Mouse (Mus musculus) hindbrain, postnatal 0 days (tissue): ENCODE measurements at regions not wholly inside any gene's neighbourhood (a gene's known extent, or its start where the extent isn't known, plus 50 kb on each side); places are given as distances from the start of the nearest gene placed in this dataset.

Experiments
- ATAC-seq: fragments of 200-750 bp; cut with Nextera tagmentation; 2 replicates; pipeline ENCODE4 v1.8.0; 2017; ENCODE audit warnings: mild to moderate bottlenecking, moderate TSS enrichment, moderate library complexity
- DNase-seq: peaks from one replicate; pipeline ENCODE4 v3.0.0-alpha.2; 2015; ENCODE audit warnings: low spot score
- H3K27ac ChIP-seq: fragments of 300-500 bp; sonication (generic); 2 replicates; pipeline ENCODE4 v1.5.1; 2014; ENCODE audit warnings: mild to moderate bottlenecking
- H3K27me3 ChIP-seq: fragments of 300-500 bp; sonication (generic); 2 replicates; pipeline ENCODE4 v1.6.1; 2014; ENCODE audit warnings: low read length, mixed read lengths; ENCODE audit not compliant: insufficient read depth
- H3K36me3 ChIP-seq: fragments of 300-500 bp; sonication (generic); 2 replicates; pipeline ENCODE4 v1.6.1; 2014; ENCODE audit warnings: low read length, mixed read lengths; ENCODE audit not compliant: insufficient read depth
- H3K4me1 ChIP-seq: fragments of 300-500 bp; sonication (generic); 2 replicates; pipeline ENCODE4 v1.6.1; 2014; ENCODE audit warnings: antibody characterized with exemption, low read length, mixed read lengths; ENCODE audit not compliant: insufficient read depth
- H3K4me2 ChIP-seq: fragments of 300-500 bp; sonication (generic); 2 replicates; pipeline ENCODE4 v1.6.1; 2014; ENCODE audit warnings: low read depth, mild to moderate bottlenecking, low read length, moderate library complexity, mixed read lengths
- H3K4me3 ChIP-seq: fragments of 300-500 bp; sonication (generic); 2 replicates; pipeline ENCODE4 v1.5.1; 2014; ENCODE audit warnings: low read length
- H3K9ac ChIP-seq: fragments of 300-500 bp; sonication (generic); replicated peaks from 2 replicates; pipeline ENCODE4 v1.6.1; 2014; ENCODE audit warnings: mild to moderate bottlenecking, low read length, moderate library complexity, mixed read lengths
- H3K9me3 ChIP-seq: fragments of 300-500 bp; sonication (generic); 2 replicates; pipeline ENCODE4 v1.6.1; 2016; ENCODE audit warnings: low read length, mixed read lengths
- CTCF ChIP-seq: IDR thresholded peaks from 2 replicates; pipeline ENCODE4 v1.5.1; 2016; ENCODE audit warnings: antibody characterized with exemption, control low read depth, low read depth
- WGBS: fragments of 180-500 bp; shearing (Covaris S2); extraction: QIAGEN DNeasy Blood & Tissue Kit; methylation state at CpG from one replicate; pipeline ENCODE4 v1.1.7; 2014; 5-methylcytosine and 5-hydroxymethylcytosine counted together

GRCm38 (mm10) chr16:56392843-56393242 is 84.8 kb upstream of the Abi3bp start:
- Histone ChIP-seq H3K9me3 (no peaks in the 10 kb centered on the region), H3K4me1 (no peaks in the 10 kb centered on the region), H3K27me3 (no peaks in the 10 kb centered on the region), H3K4me3 (no peak overlapping the region), H3K4me2 (no peak overlapping the region), H3K9ac (no peak overlapping the region), H3K27ac (no peak overlapping the region), H3K36me3 (no peaks in the 10 kb centered on the region)
- WGBS = 86% methylated on average over 3 of the region's 3 CpGs
- ATAC-seq (no peak), DNase-seq (no peak)
- TF ChIP-seq CTCF = no peak

GRCm38 (mm10) chr16:56396586-56396985 is 81.1 kb upstream of the Abi3bp start:
- no peak overlapping the region for H3K9ac ChIP-seq
- H3K4me2 ChIP-seq = no peak overlapping the region
- no peak for TF ChIP-seq CTCF
- no peaks in the 10 kb centered on the region for H3K9me3 ChIP-seq
- H3K4me1 ChIP-seq = no peaks in the 10 kb centered on the region
- no peak overlapping the region for H3K27ac ChIP-seq
- DNase-seq (peak; percentile 35), ATAC-seq (peak; percentile 59; the same call in 1 of the 2 replicates)
- no peak overlapping the region for H3K4me3 ChIP-seq
- H3K36me3 ChIP-seq = no peaks in the 10 kb centered on the region
- H3K27me3 ChIP-seq = no peaks in the 10 kb centered on the region
- WGBS = 41% methylated on average over 4 of the region's 4 CpGs

DNA sequence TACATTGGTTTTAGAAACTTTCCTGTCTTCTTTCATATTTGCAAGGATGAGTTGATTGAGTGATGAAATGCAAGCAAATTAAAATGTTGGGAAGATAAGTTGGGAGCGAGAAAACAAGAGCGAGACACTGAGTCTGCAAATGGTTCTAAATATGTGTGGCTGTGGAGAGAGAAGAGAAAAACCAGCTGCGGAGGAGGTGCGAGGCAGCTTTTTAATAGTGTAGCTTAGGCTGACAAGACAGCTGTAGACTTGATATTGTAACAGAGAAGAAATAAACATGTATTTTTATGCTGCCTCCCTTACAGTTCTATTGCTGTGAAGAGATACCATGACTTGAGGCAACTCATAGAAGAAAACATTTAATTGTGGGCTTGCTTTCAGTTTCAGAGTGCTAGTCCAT is 78.1 kb upstream of the Abi3bp start:
- no peak for ATAC-seq
- Histone ChIP-seq H3K4me3 (no peak overlapping the region), H3K4me1 (no peaks in the 10 kb centered on the region), H3K4me2 (no peak overlapping the region), H3K9ac (no peak overlapping the region), H3K9me3 (no peaks in the 10 kb centered on the region), H3K27ac (no peak overlapping the region), H3K27me3 (no peaks in the 10 kb centered on the region), H3K36me3 (no peaks in the 10 kb centered on the region)
- no peak for TF ChIP-seq CTCF
- 96% methylated on average over 4 of the region's 4 CpGs for WGBS
- DNase-seq = no peak

- H3K27me3 ChIP-seq = no peaks in the 10 kb centered on the region
- H3K36me3 ChIP-seq = no peaks in the 10 kb centered on the region
- H3K4me3 ChIP-seq = no peak overlapping the region
- no peak for ATAC-seq
- H3K4me1 ChIP-seq = no peaks in the 10 kb centered on the region
- no peaks in the 10 kb centered on the region for H3K9me3 ChIP-seq
- no peak overlapping the region for H3K9ac ChIP-seq
- WGBS = 52% methylated on average over 3 of the region's 3 CpGs
- H3K4me2 ChIP-seq = no peak overlapping the region
- DNase-seq = no peak
- no peak for TF ChIP-seq CTCF
- H3K27ac ChIP-seq = no peak overlapping the region
These were observed 53.9 kb upstream of the Abi3bp start for GRCm38 (mm10) chr16:56423761-56424160.
